Mouse (Mus musculus): ENCODE data around the gene Smarcc1. TPM values are rescaled to one million over a fixed set of nuclear protein-coding genes. Genes with fewer than 3 reads are reported as not detected.

The Smarcc1 gene
- total RNA-seq, 2 experiments from 2014 or later, result 59.7 to 60.3 TPM

- peak overlapping the region; percentile 78 for H3K4me3 ChIP-seq
- no peak for TF ChIP-seq CTCF (conservative IDR thresholded peaks at IDR 0.05)
- DNase-seq (ENCODE audit: low spot score in 2 of 2), result no peak
Observed at GRCm38 (mm10) chr9:110247049-110247448, 129.5 kb downstream of the Smarcc1 start.

DNA sequence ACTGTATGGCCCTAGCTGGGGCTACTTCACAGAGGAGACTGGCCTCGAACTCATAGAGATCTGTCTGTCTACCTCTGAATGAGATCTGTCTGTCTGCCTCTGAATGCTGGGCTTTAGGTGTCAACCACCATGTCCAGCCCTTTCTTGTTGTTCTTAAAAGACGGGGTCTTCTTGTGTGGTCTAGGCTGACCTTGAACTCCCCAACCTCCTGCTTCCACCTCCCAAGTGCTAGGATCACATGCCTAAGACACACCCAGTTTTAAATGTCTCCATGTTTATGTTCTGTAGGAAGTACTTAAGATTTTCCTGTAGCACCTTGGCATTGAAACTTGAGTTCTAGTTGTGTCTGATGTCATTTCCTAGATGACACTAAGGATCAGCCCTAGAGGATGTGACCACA, 131.4 kb downstream of the Smarcc1 start:
- Histone ChIP-seq H3K4me3 (peak overlapping the region; percentile 36; the same call in 1 of the 2 replicates), H3K27ac (peak overlapping the region; percentile 98)
- TF ChIP-seq CTCF (conservative IDR thresholded peaks at IDR 0.05), result no peak
- no peak for DNase-seq (ENCODE audit: low spot score in 2 of 2)

More at GRCm38 (mm10) chr9:110247049-110247448, 129.5 kb downstream of the Smarcc1 start:
- peak overlapping the region; percentile 98 for H3K27ac ChIP-seq

GRCm38 (mm10) chr9:110249823-110250543, 132.5 kb downstream of the Smarcc1 start:
- TF ChIP-seq CTCF (conservative IDR thresholded peaks at IDR 0.05), result no peak
- DNase-seq (ENCODE audit: low spot score in 2 of 2), result peak; percentile 56 to 72
- Histone ChIP-seq H3K27ac (peak overlapping the region; percentile 98), H3K4me3 (peak overlapping the region; percentile 36)

DNA sequence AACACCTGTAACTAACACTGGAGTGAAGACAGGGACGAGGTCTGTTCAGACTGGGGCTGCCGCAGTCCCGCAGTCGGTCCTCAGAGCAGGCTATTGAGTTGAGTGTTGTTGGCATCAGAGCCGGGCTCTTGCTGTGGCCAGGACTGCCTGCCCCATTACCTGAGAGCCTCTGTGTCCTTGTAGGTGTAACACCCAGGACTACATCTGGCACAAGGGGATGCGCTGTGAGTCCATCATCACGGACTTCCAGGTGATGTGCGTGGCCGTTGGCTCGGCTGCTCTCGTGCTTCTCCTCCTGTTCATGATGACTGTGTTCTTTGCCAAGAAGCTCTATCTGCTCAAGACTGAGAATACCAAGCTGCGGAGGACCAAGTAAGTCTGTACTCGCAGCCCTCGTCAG, 133.3 kb downstream of the Smarcc1 start:
- Histone ChIP-seq H3K4me3 (peak overlapping the region; percentile 3; the same call in 1 of the 2 replicates), H3K27ac (peak overlapping the region; percentile 98)
- TF ChIP-seq CTCF (conservative IDR thresholded peaks at IDR 0.05), result no peak
- DNase-seq (ENCODE audit: low spot score in 2 of 2), result no peak

DNA sequence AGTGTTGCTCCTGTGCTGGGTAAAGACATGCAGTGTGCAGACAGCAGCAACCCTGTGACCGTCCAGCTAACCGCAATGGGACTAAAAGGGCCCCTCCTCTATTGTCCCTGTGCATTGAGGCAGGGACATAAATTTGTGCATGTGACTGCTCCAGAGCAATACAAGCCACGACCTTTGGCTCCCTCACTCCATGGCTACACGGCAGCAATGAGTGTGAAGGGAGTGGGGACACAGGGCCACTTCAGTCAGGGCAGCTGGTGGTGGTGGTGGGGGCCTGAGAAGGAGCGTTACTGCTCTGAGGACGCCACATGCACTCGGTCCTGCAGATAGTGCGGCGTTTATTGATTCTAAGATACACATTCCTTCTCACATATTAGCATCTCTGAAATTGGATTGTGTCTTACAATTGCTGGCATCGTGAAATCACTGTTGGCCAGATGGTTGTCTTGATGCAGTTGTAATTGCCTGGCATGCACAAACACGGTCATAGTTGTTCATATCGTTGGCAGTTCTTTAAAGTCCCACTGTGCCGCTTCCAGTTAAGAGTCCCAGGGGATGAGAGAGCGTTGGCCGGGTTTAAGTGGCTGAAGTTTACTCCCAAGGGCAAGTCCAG, 138.0 kb downstream of the Smarcc1 start:
- DNase-seq (ENCODE audit: low spot score in 2 of 2), result peak in 1 of 2 experiments; percentile 56
- no peak overlapping the region for H3K4me3 ChIP-seq
- no peak for TF ChIP-seq CTCF (conservative IDR thresholded peaks at IDR 0.05)
- H3K27ac ChIP-seq, result peak overlapping the region; percentile 80

DNA sequence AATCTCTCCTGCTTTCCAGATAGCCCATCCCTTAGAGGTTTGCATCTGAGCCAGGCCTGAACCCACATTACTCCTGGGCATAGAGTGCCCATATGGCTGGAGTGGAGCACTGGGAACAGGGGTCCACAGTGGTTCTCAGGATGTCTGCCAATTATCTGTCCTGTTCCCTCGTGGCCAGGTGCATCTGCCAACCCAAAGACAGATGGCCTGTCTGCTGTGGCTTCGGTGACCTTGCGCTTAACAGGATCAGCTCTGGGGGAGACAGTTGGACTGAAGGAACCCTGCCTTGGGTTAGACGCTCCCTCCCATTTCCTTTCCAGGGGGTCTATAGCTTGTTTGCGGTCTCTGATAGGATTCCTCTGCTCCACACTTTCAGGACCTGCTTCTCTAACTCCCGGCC, 141.1 kb downstream of the Smarcc1 start:
- no peak for DNase-seq (ENCODE audit: low spot score in 2 of 2)
- Histone ChIP-seq H3K4me3 (no peak overlapping the region), H3K27ac (peak overlapping the region; percentile 8; the same call in 1 of the 2 replicates)
- TF ChIP-seq CTCF (conservative IDR thresholded peaks at IDR 0.05), result no peak

DNA sequence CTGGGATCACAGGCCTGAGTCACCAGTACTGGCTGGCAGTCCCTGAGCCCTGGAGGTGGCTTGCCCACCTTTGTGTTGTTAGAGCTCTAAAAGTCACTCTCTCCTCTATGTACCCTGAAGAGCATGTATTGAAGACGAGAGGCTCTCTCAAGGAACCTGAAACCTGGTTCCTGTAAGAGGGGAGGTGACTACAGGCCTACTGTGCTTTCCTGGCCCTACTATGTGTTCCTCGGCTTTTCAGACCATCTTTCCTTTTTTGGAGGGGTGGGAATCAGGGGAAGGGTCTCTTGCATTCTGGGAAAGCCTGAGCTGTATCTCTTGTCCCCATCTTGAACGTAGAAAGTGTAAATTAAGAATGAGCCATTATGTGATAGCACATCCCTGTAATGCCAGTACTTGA, 141.6 kb downstream of the Smarcc1 start:
- H3K4me3 ChIP-seq, result no peak overlapping the region
- TF ChIP-seq CTCF (conservative IDR thresholded peaks at IDR 0.05), result no peak
- no peak for DNase-seq (ENCODE audit: low spot score in 2 of 2)
- H3K27ac ChIP-seq, result no peak overlapping the region

DNA sequence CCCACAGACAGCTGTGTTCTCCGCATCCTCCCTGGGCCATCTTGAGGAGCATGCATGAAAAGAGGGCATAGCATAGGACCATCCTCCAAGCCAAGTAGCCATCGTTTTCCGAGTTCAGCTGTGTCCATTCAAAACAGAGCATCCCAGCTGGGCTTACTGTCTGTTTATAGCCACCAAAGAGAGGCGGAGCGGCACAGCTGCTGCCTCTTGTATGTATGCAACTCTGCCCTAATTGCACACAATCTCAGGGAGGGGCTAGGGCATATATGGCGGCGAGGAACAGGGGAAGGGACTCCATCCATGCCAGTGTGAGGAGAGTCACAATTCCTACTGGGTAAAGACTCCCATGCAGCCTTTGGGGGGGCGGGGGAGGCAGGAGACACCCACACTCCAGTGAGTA, 145.7 kb downstream of the Smarcc1 start:
- Histone ChIP-seq H3K27ac (no peak overlapping the region), H3K4me3 (no peak overlapping the region)
- no peak for TF ChIP-seq CTCF (conservative IDR thresholded peaks at IDR 0.05)
- no peak for DNase-seq (ENCODE audit: low spot score in 2 of 2)

DNA sequence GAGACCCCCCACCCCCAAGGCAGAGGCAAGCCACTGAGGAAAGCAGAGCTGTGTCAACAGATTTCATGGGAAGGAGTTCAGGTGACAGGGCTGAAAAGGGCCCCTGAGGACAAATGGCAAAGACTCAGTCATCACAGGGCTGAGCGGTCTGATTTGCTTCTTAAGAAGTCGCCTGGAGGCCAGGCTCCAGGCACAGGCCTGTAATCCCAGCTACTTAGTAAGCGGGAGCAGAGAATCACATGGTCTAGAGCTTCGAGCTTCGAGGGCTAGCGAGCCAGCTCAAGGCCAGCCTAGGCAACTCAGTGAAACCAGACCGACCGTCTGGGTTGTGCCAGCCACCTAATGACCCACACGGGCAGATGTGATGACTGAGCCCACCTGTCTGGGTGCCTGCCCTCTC, 147.5 kb downstream of the Smarcc1 start:
- H3K4me3 ChIP-seq, result no peak overlapping the region
- no peak for TF ChIP-seq CTCF (conservative IDR thresholded peaks at IDR 0.05)
- DNase-seq (ENCODE audit: low spot score in 2 of 2), result no peak
- H3K27ac ChIP-seq, result no peak overlapping the region

DNA sequence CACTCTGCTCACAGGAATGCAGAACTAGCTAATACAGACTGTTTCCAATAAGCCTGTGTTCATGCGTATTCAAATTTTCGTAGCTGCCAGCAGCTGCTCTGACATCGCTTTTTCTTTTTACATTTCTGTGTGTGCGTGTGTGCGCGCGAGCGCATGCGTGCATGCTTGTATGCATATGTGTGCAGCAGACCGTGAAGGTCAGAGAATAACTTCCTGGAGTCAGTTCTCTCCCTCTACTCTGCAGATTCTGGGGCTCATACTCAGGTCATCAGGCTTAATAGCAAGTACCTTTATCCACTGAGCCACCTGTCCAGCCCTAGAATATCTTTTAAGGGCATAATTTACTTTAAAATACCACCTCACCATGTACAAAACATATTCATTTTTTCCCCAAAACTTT, 150.9 kb downstream of the Smarcc1 start:
- Histone ChIP-seq H3K27ac (no peak overlapping the region), H3K4me3 (no peak overlapping the region)
- TF ChIP-seq CTCF (conservative IDR thresholded peaks at IDR 0.05), result no peak
- no peak for DNase-seq (ENCODE audit: low spot score in 2 of 2)

DNA sequence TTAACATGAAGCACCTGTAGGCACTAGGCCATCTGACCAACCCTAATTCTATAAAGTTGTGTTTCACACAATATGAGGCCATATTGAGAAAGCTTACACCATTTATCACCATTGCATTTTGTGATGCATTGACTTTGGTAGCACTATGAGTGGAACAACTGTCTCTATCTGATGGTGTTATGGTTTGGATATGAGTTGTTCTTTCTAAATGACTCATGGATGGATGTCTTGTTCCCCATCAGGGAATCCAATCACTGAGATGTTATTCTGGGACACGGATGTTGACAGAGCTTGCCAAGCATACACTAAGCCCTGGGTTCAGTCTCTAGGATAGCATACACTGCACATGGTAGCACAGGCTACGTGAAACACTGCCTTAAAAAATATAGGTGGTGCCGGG, 154.8 kb downstream of the Smarcc1 start:
- TF ChIP-seq CTCF (conservative IDR thresholded peaks at IDR 0.05), result no peak
- no peak overlapping the region for H3K4me3 ChIP-seq
- H3K27ac ChIP-seq, result no peak overlapping the region
- no peak for DNase-seq (ENCODE audit: low spot score in 2 of 2)

DNA sequence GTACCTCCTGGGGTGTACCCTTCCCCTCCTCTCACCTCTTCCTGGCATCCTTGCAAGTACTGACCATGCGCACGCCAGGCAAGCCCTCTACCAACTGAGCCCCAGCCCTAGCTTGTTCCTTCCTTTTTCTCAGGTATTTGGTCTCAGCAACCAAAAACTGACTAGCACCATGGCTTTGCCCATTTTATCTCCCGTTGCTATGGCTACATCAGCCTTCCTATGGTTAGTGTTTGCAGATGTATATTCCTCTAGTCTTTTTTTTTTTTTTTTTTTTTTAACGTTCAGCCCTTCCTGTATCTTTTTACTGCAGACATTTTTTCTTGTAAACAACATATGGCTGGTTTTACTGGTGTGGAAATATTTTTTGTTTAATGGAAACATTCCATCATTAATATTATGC, 156.0 kb downstream of the Smarcc1 start:
- Histone ChIP-seq H3K27ac (no peak overlapping the region), H3K4me3 (no peak overlapping the region)
- TF ChIP-seq CTCF (conservative IDR thresholded peaks at IDR 0.05), result no peak
- no peak for DNase-seq (ENCODE audit: low spot score in 2 of 2)

- Histone ChIP-seq H3K27ac (peak overlapping the region; percentile 87; the same call in 1 of the 2 replicates), H3K4me3 (no peak overlapping the region)
- peak; percentile 56 for TF ChIP-seq CTCF (conservative IDR thresholded peaks at IDR 0.05)
- no peak for DNase-seq (ENCODE audit: low spot score in 2 of 2)
Observed at GRCm38 (mm10) chr9:110275882-110276281, 158.4 kb downstream of the Smarcc1 start.

DNA sequence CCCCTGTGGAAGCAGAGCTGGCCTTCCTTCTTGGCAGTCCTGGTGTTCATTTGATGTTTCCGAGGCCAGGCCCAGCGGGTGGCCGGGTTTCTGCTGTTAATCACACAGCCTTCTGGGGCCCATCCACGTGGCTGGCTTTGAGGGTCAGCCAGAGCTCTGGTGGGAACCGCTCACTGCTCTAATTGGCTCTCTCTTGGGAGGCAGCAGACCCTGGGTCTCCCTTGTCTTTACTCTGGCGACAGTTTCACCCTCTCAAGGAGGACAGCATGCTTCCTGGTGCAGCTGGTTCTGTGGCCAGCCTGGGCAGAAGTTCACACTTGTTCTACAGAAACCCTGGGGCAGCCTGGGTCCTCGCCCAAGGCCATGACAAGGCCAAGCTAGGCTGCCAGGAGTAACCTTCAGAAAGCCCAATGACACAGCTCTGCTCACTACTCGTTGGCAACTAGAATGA, 159.9 kb downstream of the Smarcc1 start:
- no peak overlapping the region for H3K4me3 ChIP-seq
- H3K27ac ChIP-seq, result peak overlapping the region; percentile 78; the same call in 1 of the 2 replicates
- TF ChIP-seq CTCF (conservative IDR thresholded peaks at IDR 0.05), result no peak
- DNase-seq (ENCODE audit: low spot score in 2 of 2), result peak; percentile 64 to 83
